ENCODE assay signal across 20 mouse cellular contexts in genomic region chr9:113755888-113756719, GRCm38 (mm10). TPM values are rescaled to one million over a fixed set of nuclear protein-coding genes. Genes with fewer than 3 reads are reported as not detected.
DNase-seq lines count a peak whose midpoint lies in the region; ATAC-seq lines count a peak whose summit lies in the region.
"Had no signal": no experiment of that assay in that cellular context is flagged by ENCODE, and none has a peak within 500 bp of the region (broad histone marks: within the 10 kb centered on the region; RNA-seq: fewer than 3 reads in every experiment).

No protein-coding gene starts in this region.

- no peak overlapping the region for H3K27ac ChIP-seq in kidney, embryonic 14.5 days (ENCODE audit: low read depth, low read length)
- no peak overlapping the region for H3K27ac ChIP-seq in intestine, embryonic 16.5 days (ENCODE audit: low read length)
- no peak overlapping the region for H3K27ac ChIP-seq in midbrain, embryonic 16.5 days (ENCODE audit: low read length)
- H3K27ac ChIP-seq: heart, adult 2 months; hindbrain, postnatal 0 days had no signal

- no peak overlapping the region for H3K4me3 ChIP-seq in kidney, embryonic 14.5 days (ENCODE audit: low read length)
- H3K4me3 ChIP-seq in intestine, embryonic 16.5 days (ENCODE audit: low read length) = no peak overlapping the region
- no peak overlapping the region for H3K4me3 ChIP-seq in midbrain, embryonic 16.5 days (ENCODE audit: low read depth, low read length)
- H3K4me3 ChIP-seq: heart, adult 2 months had no signal

- 67% methylated on average over 15 of the region's 15 CpGs for whole genome bisulfite sequencing in kidney, embryonic 14.5 days
- WGBS in intestine, embryonic 16.5 days = 88% methylated on average over 15 of the region's 15 CpGs
- WGBS in midbrain, embryonic 16.5 days = 89% methylated on average over 15 of the region's 15 CpGs

- no peak overlapping the region for H3K9ac ChIP-seq in kidney, embryonic 14.5 days (ENCODE audit: low read depth, low read length)
- no peak overlapping the region for H3K9ac ChIP-seq in intestine, embryonic 16.5 days (ENCODE audit: low read depth, low read length)
- H3K9ac ChIP-seq in midbrain, embryonic 16.5 days (ENCODE audit: low read depth, low read length) = no peak overlapping the region

- H3K4me2 ChIP-seq in kidney, embryonic 14.5 days (replicated peaks; ENCODE audit: low read depth, low read length) = no peak overlapping the region
- H3K4me2 ChIP-seq in intestine, embryonic 16.5 days (ENCODE audit: low read depth, low read length) = no peak overlapping the region
- H3K4me2 ChIP-seq in midbrain, embryonic 16.5 days (ENCODE audit: low read length) = no peak overlapping the region

- H3K36me3 ChIP-seq in kidney, embryonic 14.5 days (ENCODE audit: control insufficient read depth, insufficient read depth, low read length) = peaks cover 5% of the 10 kb centered on the region; the same call in 1 of the 2 replicates
- peaks cover 8% of the 10 kb centered on the region; the same call in 1 of the 2 replicates for H3K36me3 ChIP-seq in intestine, embryonic 16.5 days (ENCODE audit: control insufficient read depth, insufficient read depth, low read length)
- H3K36me3 ChIP-seq in midbrain, embryonic 16.5 days (ENCODE audit: control insufficient read depth, insufficient read depth, low read length) = no peaks in the 10 kb centered on the region

- H3K4me1 ChIP-seq in kidney, embryonic 14.5 days (ENCODE audit: control insufficient read depth, insufficient read depth, low read length) = peaks cover 5% of the 10 kb centered on the region; the same call in 1 of the 2 replicates
- no peaks in the 10 kb centered on the region for H3K4me1 ChIP-seq in intestine, embryonic 16.5 days (ENCODE audit: control insufficient read depth, insufficient read depth, low read length)
- H3K4me1 ChIP-seq in midbrain, embryonic 16.5 days (ENCODE audit: control insufficient read depth, insufficient read depth, low read length) = no peaks in the 10 kb centered on the region

- H3K27me3 ChIP-seq in kidney, embryonic 14.5 days (ENCODE audit: control insufficient read depth, insufficient read depth, low read length) = no peaks in the 10 kb centered on the region
- H3K27me3 ChIP-seq in intestine, embryonic 16.5 days (replicated peaks; ENCODE audit: control insufficient read depth, insufficient read depth, low read length) = no peaks in the 10 kb centered on the region
- H3K27me3 ChIP-seq in midbrain, embryonic 16.5 days (ENCODE audit: control insufficient read depth, insufficient read depth, low read depth, low read length) = no peaks in the 10 kb centered on the region
- H3K27me3 ChIP-seq: CH12.LX had no signal

- DNase-seq in kidney, adult 8-10 months = no peak
- DNase-seq in Muller cell, postnatal 12 days (ENCODE audit: inconsistent ontology term) = peak; percentile 68
- DNase-seq in adrenal gland, postnatal 25 days = no peak
- no peak for DNase-seq in embryo, embryonic 10.5 days (ENCODE audit: low spot score)
- DNase-seq: adrenal gland, postnatal 36 days; cerebellum, adult 11 months; heart, adult 2 months; heart, postnatal 14 days; kidney, postnatal 36 days; lung, adult 2 months; spleen, adult 18-20 months; thymus, postnatal 36 days had no signal

- peak; percentile 73 for ATAC-seq in kidney, embryonic 14.5 days (ENCODE audit: low FRiP score, low TSS enrichment)
- peak; percentile 26; the same call in 1 of the 2 replicates for ATAC-seq in intestine, embryonic 16.5 days
- peak; percentile 47 for ATAC-seq in megakaryocyte, adult 5-6 weeks (ENCODE audit: poor library complexity, severe bottlenecking)
- no peak for ATAC-seq in midbrain, embryonic 16.5 days
- ATAC-seq: activated CD4-positive, CD25-positive, alpha-beta regulatory T cell, adult 4 months; forebrain, embryonic 14.5 days; hindbrain, postnatal 0 days had no signal

- peaks cover 4% of the 10 kb centered on the region; the same call in 1 of the 2 replicates for H3K9me3 ChIP-seq in kidney, embryonic 14.5 days (ENCODE audit: control insufficient read depth, low read length)
- H3K9me3 ChIP-seq in intestine, embryonic 16.5 days (ENCODE audit: control insufficient read depth, low read length) = 0 out of 2 replicates have a peak, but pooled peaks cover 4% of the 10 kb centered on the region
- H3K9me3 ChIP-seq in midbrain, embryonic 16.5 days (replicated peaks; ENCODE audit: control insufficient read depth, low read length, poor library complexity, severe bottlenecking) = no peaks in the 10 kb centered on the region

RNA-seq across cellular contexts. Expression of gene Clasp2, which starts 14.8 kb away (rescaled TPM):
- 20.3 and 29.6 TPM in 2 replicates for polyA plus RNA-seq in kidney, embryonic 14.5 days (2014; fragmentation: Nextera tagmentation; extraction: Ambion mirVana)
- polyA plus RNA-seq in intestine, embryonic 16.5 days (2015; fragmentation: Nextera tagmentation; extraction: Ambion mirVana) = 13.4 and 15.0 TPM in 2 replicates
- total RNA-seq in megakaryocyte, adult 5-6 weeks (2015) = 32.2 and 36.0 TPM in 2 replicates
- total RNA-seq in megakaryocyte, adult 5-6 weeks (2017) = 32.2 and 35.8 TPM in 2 replicates
- total RNA-seq in adrenal gland, postnatal 25 days (2021) = 123 and 133 TPM in 2 replicates
- polyA plus RNA-seq in midbrain, embryonic 16.5 days (2015; fragmentation: Nextera tagmentation; extraction: Ambion mirVana) = 145 and 154 TPM in 2 replicates

RNA-seq across cellular contexts. Expression of gene Pdcd6ip, which starts 48.0 kb away (rescaled TPM):
- 38.9 and 79.5 TPM in 2 replicates for polyA plus RNA-seq in kidney, embryonic 14.5 days (2014; fragmentation: Nextera tagmentation; extraction: Ambion mirVana)
- 115 and 127 TPM in 2 replicates for polyA plus RNA-seq in intestine, embryonic 16.5 days (2015; fragmentation: Nextera tagmentation; extraction: Ambion mirVana)
- 152 and 166 TPM in 2 replicates for total RNA-seq in megakaryocyte, adult 5-6 weeks (2015)
- 114 and 129 TPM in 2 replicates for total RNA-seq in megakaryocyte, adult 5-6 weeks (2017)
- 187 and 196 TPM in 2 replicates for total RNA-seq in adrenal gland, postnatal 25 days (2021)
- 35.9 and 37.4 TPM in 2 replicates for polyA plus RNA-seq in midbrain, embryonic 16.5 days (2015; fragmentation: Nextera tagmentation; extraction: Ambion mirVana)
